Mouse (Mus musculus) embryonic facial prominence, embryonic 10.5 days (tissue): ENCODE data around the gene Slc12a7. TPM values are rescaled to one million over a fixed set of nuclear protein-coding genes. Genes with fewer than 3 reads are reported as not detected.

Source experiments
- DNase-seq: peaks from one replicate; pipeline ENCODE4 v3.0.0-alpha.2; 2017; ENCODE audit warnings: low spot score
- H3K27ac ChIP-seq: fragments of 300-500 bp; sonication (generic); replicated peaks from 2 replicates; pipeline ENCODE4 v1.5.1; 2016; ENCODE audit warnings: mild to moderate bottlenecking
- H3K27me3 ChIP-seq: fragments of 300-500 bp; sonication (generic); replicated peaks from 2 replicates; pipeline ENCODE4 v1.6.1; 2016; ENCODE audit warnings: low read depth, mild to moderate bottlenecking; ENCODE audit not compliant: poor library complexity, severe bottlenecking
- H3K36me3 ChIP-seq: fragments of 300-500 bp; sonication (generic); replicated peaks from 2 replicates; pipeline ENCODE4 v1.6.1; 2016; ENCODE audit warnings: mild to moderate bottlenecking, moderate library complexity
- H3K4me1 ChIP-seq: fragments of 300-500 bp; sonication (generic); 2 replicates; pipeline ENCODE4 v1.6.1; 2016
- H3K4me3 ChIP-seq: fragments of 300-500 bp; sonication (generic); 2 replicates; pipeline ENCODE4 v1.5.1; 2016; ENCODE audit warnings: mild to moderate bottlenecking, moderate library complexity
- H3K9me3 ChIP-seq: fragments of 300-500 bp; sonication (generic); 2 replicates; pipeline ENCODE4 v1.6.1; 2016; ENCODE audit warnings: mild to moderate bottlenecking
- WGBS: fragments of 180-500 bp; shearing (Covaris S2); methylation state at CpG from one replicate; pipeline ENCODE4 v1.1.7; 2016; 5-methylcytosine and 5-hydroxymethylcytosine counted together
- polyA plus RNA-seq: library from polyadenylated mRNA; unstranded; fragments of >200 nt; fragmentation: Nextera tagmentation; extraction: Ambion mirVana; gene quantifications from 2 replicates; pipeline ENCODE4 v1.2.1, GENCODE M21; 2016

Slc12a7 gene
- 53.5 and 55.8 TPM in 2 replicates for polyA plus RNA-seq

DNA sequence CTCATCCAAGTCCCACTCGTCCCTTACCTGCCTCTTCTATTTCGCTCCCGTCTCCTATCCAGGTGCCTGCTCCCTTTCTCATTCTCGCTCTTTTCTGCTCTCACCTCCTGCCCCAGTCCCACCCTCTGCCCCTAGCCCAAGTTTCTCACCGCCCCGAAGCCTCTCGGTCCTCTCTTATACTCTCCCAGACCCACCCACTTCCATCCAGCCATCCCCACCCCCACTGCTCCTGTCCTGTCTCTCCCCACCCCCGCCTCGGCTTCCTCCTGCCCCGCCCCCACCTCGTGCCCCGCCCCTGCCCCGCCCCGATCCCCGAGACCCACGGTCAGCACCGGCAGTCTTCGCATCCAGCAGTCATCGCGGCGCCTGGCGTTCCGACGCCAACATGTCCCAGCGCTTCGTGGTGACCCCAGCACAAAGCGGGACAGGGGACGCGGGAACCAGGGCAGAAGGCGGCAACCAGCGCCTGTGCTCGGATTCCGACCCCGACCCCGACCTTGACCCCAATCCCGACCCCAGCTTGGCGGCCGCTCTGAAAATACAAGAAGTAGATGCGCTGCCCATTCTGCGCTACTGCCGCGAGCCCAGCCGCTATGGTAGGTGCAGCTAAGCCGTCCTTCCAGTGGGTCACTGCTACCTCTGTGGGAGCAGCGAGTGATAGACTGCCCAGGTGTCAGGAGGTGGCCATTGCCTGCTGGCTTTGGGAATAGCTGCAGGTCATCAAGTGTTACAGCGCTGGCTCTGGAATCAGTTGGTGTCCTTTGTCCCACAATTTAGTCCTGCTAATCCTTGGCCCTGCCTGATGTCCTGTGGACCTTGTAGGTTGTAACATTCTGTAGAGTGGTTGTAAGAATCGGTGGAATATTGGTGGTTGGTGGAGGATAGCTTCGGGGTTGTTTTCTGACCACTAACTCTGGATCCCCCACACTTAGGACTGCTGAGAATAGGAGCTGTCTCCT lies at the start of gene Slc12a7:
Slc12a7 (plus strand) TSS at position 353 of the 959 bp plus-strand sequence.
- WGBS, result 4% methylated on average over 48 of the region's 48 CpGs
- H3K27me3 ChIP-seq, result peaks cover 45% of the 10 kb centered on the region

DNA sequence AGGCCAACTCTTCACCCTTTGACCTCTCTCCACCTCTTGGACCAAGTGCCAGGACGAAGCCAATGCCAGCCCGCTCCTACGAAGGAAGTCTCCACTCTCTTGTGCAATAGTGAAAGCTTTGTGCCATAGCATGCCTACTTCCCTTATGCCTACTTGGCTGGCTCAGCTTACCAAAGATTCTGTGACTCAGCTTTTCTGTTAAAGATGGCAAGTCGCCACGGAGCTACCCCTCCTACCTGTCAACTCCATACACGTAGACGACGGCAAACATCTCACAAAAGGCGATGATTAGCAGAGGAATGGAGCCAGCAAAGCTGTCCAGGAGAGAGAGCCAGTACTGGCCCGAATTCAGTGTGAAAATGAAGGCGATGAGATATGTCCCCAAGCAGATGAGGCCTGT lies 49.2 kb upstream of the Slc12a7 start:
- 89% methylated on average over 11 of the region's 11 CpGs for WGBS
- no peaks in the 10 kb centered on the region for H3K36me3 ChIP-seq
- H3K9me3 ChIP-seq, result no peaks in the 10 kb centered on the region
- H3K4me3 ChIP-seq, result no peak overlapping the region
- no peak overlapping the region for H3K27ac ChIP-seq
- DNase-seq, result no peak
- H3K27me3 ChIP-seq, result no peaks in the 10 kb centered on the region
- H3K4me1 ChIP-seq, result no peaks in the 10 kb centered on the region

More for the DNA sequence above, at the start of gene Slc12a7:
- DNase-seq, result peak; percentile 81
- Histone ChIP-seq H3K27ac (peak within 1 kb of the TSS; percentile 63; the same call in 1 of the 2 replicates), H3K4me3 (peak within 1 kb of the TSS; percentile 60), H3K9me3 (no peaks in the 10 kb centered on the region), H3K4me1 (peaks cover 17% of the 10 kb centered on the region), H3K36me3 (no peaks in the 10 kb centered on the region)

DNA sequence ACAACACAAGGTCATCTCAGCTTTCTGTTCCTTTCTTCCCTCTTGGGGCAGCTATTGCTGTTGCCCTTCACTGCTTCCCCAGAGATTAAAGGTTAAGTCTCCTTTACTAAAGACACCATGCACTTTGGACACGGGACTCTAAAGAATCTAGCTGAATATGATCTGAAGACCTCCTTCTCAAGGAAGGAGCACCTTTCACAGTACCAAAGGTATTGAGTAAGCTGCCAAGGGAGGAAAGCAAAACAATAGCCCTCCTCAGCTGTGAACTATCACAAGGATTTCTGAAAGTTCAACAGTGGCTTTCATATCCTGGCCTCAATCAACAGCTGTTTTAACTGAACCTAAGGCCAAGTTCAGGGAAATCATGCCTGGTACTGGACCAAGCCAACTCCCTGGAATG lies 48.5 kb upstream of the Slc12a7 start:
- Histone ChIP-seq H3K27ac (no peak overlapping the region), H3K27me3 (no peaks in the 10 kb centered on the region), H3K4me3 (no peak overlapping the region), H3K9me3 (no peaks in the 10 kb centered on the region), H3K4me1 (no peaks in the 10 kb centered on the region), H3K36me3 (no peaks in the 10 kb centered on the region)
- WGBS, result 72% methylated on average over 1 of the region's 1 CpGs
- DNase-seq, result no peak

DNA sequence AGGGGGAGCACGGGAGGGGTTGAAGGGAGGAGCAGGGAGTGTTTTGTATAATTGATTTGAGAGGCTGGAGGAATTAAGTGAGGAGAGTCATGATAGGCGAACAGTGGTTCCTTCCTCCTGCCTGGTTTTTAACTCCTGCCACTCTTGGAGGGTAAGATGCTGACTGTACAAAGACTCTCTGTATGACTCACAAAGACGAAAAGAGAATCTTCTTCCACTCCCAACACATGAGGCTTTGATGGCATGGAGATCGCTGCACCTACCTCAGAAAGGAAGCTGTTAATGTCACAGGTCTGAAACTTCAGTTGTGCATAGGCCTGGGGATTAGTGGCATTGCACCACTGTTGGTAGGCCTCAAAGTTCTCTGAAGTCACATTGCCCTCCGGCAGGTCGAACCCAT lies 47.4 kb upstream of the Slc12a7 start:
- DNase-seq, result no peak
- H3K27ac ChIP-seq, result no peak overlapping the region
- H3K4me3 ChIP-seq, result no peak overlapping the region
- no peaks in the 10 kb centered on the region for H3K9me3 ChIP-seq
- H3K36me3 ChIP-seq, result no peaks in the 10 kb centered on the region
- H3K27me3 ChIP-seq, result no peaks in the 10 kb centered on the region
- no peaks in the 10 kb centered on the region for H3K4me1 ChIP-seq
- 83% methylated on average over 6 of the region's 6 CpGs for WGBS

DNA sequence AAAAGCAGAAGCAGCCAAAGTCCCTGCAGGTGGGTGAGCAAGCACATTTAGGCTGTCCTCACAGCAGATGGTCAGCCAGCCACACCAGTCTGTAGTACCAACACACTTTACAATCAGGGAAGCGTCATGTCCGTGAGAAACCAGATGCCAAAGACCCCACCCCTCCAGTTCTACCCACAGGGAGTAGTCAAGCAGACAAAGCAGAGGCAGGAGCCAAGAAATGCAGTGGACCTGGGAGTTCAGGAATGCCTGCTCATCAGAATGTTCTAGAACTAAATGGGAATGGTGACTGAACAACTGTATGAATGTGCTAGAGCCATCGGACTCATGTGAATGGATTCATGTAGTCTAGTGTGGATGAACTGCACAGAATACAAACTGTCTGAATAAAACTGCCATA lies 45.3 kb upstream of the Slc12a7 start:
- no peak overlapping the region for H3K4me3 ChIP-seq
- DNase-seq, result no peak
- H3K4me1 ChIP-seq, result no peaks in the 10 kb centered on the region
- H3K36me3 ChIP-seq, result no peaks in the 10 kb centered on the region
- no peak overlapping the region for H3K27ac ChIP-seq
- H3K9me3 ChIP-seq, result no peaks in the 10 kb centered on the region
- H3K27me3 ChIP-seq, result no peaks in the 10 kb centered on the region
- 76% methylated on average over 3 of the region's 3 CpGs for WGBS

DNA sequence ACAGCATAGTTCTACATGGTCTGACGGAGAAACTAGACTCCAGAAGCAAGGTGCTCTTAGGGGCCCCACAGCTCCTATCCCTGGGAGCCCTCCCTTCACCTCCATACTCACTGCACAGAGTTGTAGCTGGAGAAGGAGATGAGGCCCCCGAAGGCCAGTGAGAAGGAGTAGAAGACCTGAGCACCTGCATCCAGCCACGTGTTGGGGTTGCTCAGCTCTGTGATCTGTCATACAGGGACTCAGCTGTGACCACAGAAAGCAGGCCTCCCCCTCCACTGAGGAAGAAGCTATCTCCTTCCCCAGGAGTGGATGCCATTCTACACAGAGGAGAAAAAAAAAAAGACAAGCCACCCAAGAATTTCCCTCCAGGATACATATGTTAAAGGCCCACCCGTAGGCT lies 44.0 kb upstream of the Slc12a7 start:
- no peak for DNase-seq
- no peaks in the 10 kb centered on the region for H3K36me3 ChIP-seq
- H3K4me3 ChIP-seq, result no peak overlapping the region
- H3K9me3 ChIP-seq, result no peaks in the 10 kb centered on the region
- H3K4me1 ChIP-seq, result no peaks in the 10 kb centered on the region
- no peak overlapping the region for H3K27ac ChIP-seq
- no peaks in the 10 kb centered on the region for H3K27me3 ChIP-seq
- WGBS, result 86% methylated on average over 4 of the region's 4 CpGs

DNA sequence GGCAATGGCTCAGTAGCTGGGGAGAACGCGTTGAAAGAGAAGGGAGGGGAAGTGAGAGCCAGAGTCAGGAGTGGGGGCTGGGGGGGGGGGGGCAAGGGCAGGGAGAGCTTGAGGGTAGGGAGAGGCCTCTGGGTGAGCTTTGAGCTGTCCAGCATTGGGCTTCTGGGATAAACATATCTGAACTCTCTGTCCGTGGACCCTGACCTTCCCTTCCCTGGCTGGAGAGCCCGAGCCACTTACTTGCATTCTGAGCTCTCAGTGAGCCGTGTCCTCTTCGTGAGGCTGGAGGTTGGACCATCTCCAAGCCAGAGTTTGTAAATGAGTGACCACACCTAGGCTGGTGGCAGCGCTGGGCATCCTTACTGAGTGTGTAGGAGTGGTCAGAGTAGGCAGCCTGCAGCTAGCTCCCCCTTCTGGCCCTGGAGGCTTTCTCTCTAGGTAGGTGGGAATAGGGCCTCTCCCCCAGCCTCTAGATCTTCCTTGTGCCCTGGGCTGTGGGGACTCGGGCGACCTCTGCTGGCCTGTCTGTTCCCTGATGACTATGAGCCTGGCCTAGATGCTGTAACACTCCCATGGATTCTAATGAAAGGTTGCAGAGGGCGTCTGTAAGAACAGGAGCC lies 40.5 kb upstream of the Slc12a7 start:
- 36% methylated on average over 10 of the region's 10 CpGs for WGBS
- Histone ChIP-seq H3K27ac (no peak overlapping the region), H3K4me1 (no peaks in the 10 kb centered on the region), H3K9me3 (no peaks in the 10 kb centered on the region), H3K27me3 (no peaks in the 10 kb centered on the region), H3K4me3 (no peak overlapping the region), H3K36me3 (no peaks in the 10 kb centered on the region)
- DNase-seq, result peak; percentile 79

DNA sequence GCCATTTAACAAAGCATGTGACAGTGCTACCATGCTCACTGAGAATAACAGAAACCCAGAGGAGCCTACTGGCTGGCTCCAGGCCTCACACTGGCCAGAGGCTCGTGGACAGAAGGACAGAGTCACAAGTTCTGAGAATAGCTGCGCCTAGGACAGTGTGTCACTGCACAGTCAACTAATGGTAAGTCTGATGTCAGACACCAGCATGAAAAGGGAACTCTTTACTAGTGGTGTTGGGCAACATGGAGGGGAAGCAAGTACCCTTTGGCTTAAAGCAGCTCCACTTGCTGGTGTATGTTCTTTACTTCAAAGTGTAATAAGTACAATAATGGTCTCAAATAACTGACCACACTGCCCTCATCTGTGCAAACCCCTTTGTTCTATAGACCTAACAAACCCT lies 39.6 kb upstream of the Slc12a7 start:
- Histone ChIP-seq H3K4me1 (no peaks in the 10 kb centered on the region), H3K4me3 (no peak overlapping the region), H3K27ac (no peak overlapping the region), H3K36me3 (no peaks in the 10 kb centered on the region), H3K27me3 (no peaks in the 10 kb centered on the region), H3K9me3 (no peaks in the 10 kb centered on the region)
- WGBS, result 68% methylated on average over 2 of the region's 2 CpGs
- no peak for DNase-seq

DNA sequence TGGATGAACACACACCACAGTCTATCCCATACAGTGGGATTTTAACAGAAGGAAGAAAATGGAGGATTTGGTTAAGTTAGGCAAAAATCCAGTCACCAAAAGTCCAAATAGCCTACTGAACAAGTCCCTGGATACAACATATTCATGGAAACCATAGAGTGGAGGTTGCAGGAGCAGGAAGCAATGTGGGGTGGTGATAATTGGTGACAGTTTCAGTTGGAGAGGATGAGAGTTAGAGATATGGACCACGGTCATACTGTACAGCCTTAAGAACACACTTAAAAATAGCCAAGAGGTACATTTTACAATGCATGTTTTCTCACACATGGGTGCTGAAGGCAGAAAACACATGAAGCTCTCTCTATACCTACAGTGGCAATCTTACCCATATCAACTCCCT lies 37.9 kb upstream of the Slc12a7 start:
- Histone ChIP-seq H3K4me1 (no peaks in the 10 kb centered on the region), H3K27ac (no peak overlapping the region), H3K36me3 (no peaks in the 10 kb centered on the region)

DNA sequence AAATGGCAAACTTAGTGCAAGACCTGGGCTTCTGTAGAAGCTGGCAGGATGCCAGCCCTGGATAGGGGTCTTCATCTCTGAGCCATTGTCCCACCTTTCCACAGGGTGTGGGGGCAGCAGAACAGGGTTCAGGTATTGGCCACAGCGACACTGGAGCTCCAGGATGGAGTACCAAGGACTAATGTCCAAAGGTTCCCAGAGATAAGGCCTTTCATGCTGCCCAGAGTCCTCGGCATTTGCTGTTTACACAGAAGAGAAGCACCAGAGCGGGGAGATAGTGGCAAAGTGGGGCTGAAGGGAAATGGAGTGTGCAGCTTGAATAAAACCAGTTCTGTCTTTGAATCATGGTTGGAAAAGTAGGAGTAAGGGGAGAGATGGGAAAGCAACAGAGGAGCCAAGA lies 36.4 kb upstream of the Slc12a7 start:
- Histone ChIP-seq H3K36me3 (no peaks in the 10 kb centered on the region), H3K27me3 (no peaks in the 10 kb centered on the region), H3K4me3 (no peak overlapping the region), H3K9me3 (no peaks in the 10 kb centered on the region), H3K4me1 (no peaks in the 10 kb centered on the region), H3K27ac (no peak overlapping the region)
- no peak for DNase-seq
- WGBS, result 86% methylated on average over 3 of the region's 3 CpGs

More for the DNA sequence above, 37.9 kb upstream of the Slc12a7 start:
- Histone ChIP-seq H3K9me3 (no peaks in the 10 kb centered on the region), H3K4me3 (no peak overlapping the region), H3K27me3 (no peaks in the 10 kb centered on the region)
- DNase-seq, result no peak
- 89% methylated on average over 1 of the region's 1 CpGs for WGBS

DNA sequence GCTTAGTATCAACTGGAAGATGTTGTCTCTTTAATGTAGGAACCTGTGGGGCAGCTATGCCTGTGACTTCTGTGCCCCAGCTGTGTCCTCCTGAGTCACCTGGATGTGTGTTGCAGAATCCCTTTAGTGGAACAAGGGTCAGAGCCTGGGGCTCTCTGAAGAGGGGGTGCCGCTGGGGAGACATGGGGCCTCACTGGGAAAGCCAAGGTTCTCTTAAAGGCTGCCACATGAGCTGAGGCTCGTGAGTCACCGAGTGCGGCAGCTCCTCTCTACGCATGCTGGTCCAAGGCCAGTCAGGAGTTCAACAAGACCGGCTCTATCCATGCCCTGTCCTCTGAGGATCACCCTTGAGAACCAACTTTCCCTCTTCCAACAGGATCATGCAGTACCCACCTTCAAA lies 33.2 kb upstream of the Slc12a7 start:
- no peak for DNase-seq
- Histone ChIP-seq H3K4me3 (no peak overlapping the region), H3K27me3 (no peaks in the 10 kb centered on the region), H3K27ac (no peak overlapping the region), H3K36me3 (no peaks in the 10 kb centered on the region), H3K4me1 (no peaks in the 10 kb centered on the region), H3K9me3 (no peaks in the 10 kb centered on the region)
- WGBS, result 91% methylated on average over 6 of the region's 6 CpGs

DNA sequence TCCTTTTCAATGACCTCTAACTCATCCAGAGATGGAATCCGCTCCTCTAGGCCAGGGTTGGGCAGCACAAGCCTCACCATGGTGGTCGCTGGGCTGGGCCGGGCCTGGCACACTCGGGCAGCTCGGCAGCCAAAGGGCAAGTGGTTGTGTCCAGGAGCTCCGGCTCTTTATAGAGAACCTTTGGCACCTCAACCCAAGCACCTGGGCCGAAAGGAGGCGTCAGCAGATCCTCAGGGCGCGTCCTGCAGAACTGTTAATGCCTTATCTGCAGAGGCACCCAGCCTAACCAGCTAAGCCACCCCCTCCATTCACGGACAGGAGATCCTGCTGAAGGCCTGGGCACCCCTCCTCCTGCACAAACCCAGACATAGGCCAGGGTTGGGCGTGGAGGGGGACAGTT lies 32.3 kb upstream of the Slc12a7 start:
- H3K36me3 ChIP-seq, result no peaks in the 10 kb centered on the region
- no peaks in the 10 kb centered on the region for H3K9me3 ChIP-seq
- no peak overlapping the region for H3K27ac ChIP-seq
- no peak for DNase-seq
- no peak overlapping the region for H3K4me3 ChIP-seq
- H3K4me1 ChIP-seq, result no peaks in the 10 kb centered on the region
- WGBS, result 90% methylated on average over 12 of the region's 12 CpGs
- no peaks in the 10 kb centered on the region for H3K27me3 ChIP-seq
